Mouse (Mus musculus) retina, adult 2 months (tissue): Measurements from ENCODE around the gene Babam2.
A peak's percentile ranks its signal among the peaks of the same experiment; 100 is the strongest.

Experiments used
- DNase-seq: peaks from one replicate; pipeline ENCODE4 v3.0.0-alpha.2; 2012; ENCODE audit warnings: low read depth, low spot score

The Babam2 gene

DNA sequence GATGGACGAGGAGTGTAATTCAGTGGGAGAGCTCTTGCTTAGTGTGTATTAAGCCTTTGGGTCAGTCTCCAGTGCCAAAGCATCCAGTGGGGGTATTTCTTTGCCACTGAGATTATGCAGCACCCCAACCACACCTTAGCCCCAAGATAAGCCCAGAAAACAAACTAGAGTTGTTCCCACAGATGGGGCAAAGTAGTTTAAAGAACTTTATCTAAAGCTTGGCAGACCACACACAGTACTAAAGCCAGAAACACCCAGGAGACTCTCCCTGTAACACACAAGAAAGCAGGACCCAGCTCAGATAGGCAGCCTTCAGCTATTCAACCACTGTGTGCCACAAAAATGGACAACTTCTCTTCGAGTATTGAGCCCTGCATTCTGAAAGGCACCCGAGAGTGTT lies 376.6 kb downstream of the Babam2 start:
- no peak for DNase-seq

- DNase-seq = no peak
Observed at GRCm38 (mm10) chr5:32077139-32077538, 379.7 kb downstream of the Babam2 start.

DNA sequence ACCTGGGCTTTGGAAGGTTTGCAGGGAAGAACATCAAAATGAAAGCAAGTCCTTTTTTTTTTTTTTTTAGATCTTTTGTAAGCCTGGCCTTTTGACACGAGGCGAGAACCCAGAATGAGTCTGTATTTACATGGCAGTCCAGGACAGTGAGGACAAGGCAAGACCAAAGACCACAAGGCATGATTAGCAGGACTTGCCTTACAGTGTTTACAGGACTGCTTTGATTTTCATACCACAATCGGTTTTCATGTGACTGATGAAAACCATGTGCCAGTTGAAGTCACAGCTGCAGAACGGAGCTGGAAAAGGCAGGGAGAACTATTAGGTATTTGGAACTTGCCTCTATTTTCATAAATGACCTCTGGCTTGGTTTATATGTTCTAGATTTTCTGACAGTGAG lies 381.5 kb downstream of the Babam2 start:
- DNase-seq = no peak

GRCm38 (mm10) chr5:32080490-32081219 lies 383.2 kb downstream of the Babam2 start:
- no peak for DNase-seq

- no peak for DNase-seq
Observed at GRCm38 (mm10) chr5:32084401-32084804, 386.9 kb downstream of the Babam2 start.

- no peak for DNase-seq
Observed at GRCm38 (mm10) chr5:32085566-32085965, 388.1 kb downstream of the Babam2 start.

- DNase-seq = no peak
Observed at GRCm38 (mm10) chr5:32085971-32086370, 388.5 kb downstream of the Babam2 start.

DNA sequence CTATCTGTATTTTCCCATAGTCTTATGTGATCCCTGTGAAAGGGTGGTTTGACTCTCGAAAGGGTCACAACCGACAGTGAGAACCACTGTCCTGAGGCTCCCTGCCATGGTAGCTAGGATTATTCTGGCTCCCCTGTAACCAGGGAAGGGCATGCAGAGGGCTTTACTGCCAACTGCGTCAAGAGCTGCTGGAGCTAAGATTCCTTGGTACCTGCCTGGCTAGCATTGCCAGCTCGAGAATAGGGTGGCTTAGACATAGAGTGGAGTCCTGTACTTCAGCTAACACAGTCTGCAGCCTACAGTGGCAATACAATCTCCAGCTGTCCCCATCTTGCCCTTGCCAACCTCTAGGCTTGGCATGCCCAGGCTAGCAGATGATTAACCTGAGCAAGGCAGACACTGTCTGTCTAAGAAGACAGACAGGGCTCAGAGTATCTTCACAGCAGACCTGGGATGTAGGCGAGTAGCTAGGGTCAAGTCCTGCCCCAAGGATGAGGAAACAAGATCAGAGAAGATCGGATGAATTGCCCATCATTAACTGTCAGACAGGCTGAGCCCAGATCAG lies 389.1 kb downstream of the Babam2 start:
- DNase-seq = no peak

DNA sequence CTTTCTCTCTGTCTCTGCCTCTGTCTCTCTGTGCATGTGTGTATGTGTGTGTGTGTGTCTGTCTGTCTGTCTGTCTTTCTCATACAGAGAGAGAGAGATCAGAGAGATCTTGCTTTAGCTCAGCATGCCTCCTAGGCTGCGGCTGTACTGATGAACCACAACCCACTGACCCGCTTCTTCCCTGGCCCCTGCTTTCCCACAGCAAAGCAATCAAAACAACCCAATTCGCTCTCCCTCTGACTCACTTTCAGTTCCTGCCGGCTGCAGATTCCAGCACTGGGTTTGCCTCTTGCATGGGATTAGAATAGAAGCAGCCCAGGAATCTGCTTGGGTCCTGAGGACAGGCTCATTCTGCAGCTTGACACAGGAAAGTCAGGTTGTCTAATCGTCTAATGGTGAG lies 392.0 kb downstream of the Babam2 start:
- DNase-seq = no peak

DNA sequence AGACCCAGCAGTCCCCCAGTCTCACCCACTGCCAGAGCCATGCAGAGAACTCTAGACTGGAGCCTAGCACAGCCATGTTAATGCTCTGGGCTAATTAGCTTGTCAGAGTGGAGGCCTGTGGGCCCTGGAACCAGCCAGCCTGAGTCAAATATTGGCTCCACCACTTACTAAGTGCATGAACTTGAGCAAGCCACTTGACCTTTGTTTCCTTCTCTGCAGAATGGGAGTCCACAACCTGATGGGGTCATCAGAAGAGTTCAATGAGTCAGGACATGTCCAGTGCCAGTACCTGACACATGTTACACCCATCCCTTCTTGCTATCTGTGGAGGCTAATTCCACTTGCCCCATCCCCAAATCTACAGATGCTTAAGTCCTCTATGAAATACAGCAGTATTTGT lies 394.8 kb downstream of the Babam2 start:
- no peak for DNase-seq

- no peak for DNase-seq
Observed at GRCm38 (mm10) chr5:32098691-32099090, 401.2 kb downstream of the Babam2 start.

- peak; percentile 11 for DNase-seq
Observed at GRCm38 (mm10) chr5:32102484-32102883, 405.0 kb downstream of the Babam2 start.

GRCm38 (mm10) chr5:32102971-32103431 lies 405.5 kb downstream of the Babam2 start:
- DNase-seq = no peak

- no peak for DNase-seq
Observed at GRCm38 (mm10) chr5:32103545-32103944, 406.1 kb downstream of the Babam2 start.

GRCm38 (mm10) chr5:32104119-32104990 lies 406.9 kb downstream of the Babam2 start:
- no peak for DNase-seq

DNA sequence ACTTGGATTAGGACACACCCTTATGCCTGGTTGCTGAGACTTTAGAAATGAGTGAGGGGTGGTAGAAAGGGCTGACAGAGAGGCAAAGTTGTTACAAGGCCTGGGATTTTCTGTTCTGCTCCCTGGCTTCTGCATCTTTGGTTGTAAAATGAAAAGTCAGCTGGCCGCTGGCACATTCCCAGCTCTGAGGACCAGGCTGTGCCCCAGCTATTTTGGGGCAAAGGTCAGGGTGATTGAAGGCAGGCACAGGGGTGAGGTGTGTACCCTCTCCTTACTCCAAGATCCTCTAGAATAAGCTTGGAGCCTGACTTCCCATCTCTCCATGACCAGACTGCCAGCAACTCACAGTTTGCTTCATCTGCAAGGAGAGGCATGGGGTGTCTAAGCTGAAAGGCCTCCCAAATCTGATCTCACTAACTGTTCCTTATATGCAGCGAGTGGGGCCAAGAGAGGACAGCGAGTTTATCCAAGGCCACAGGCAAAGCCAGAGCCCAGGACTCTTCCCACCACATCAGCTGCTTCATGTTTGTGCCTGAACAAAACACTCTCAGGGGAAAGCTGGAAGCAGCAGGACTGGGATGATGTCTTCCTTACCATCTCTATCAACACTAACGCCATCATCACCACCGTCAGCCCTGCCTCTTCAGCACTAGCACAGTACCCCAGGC lies 409.1 kb downstream of the Babam2 start:
- DNase-seq = no peak

GRCm38 (mm10) chr5:32110651-32111050 lies 413.2 kb downstream of the Babam2 start:
- DNase-seq = no peak

DNA sequence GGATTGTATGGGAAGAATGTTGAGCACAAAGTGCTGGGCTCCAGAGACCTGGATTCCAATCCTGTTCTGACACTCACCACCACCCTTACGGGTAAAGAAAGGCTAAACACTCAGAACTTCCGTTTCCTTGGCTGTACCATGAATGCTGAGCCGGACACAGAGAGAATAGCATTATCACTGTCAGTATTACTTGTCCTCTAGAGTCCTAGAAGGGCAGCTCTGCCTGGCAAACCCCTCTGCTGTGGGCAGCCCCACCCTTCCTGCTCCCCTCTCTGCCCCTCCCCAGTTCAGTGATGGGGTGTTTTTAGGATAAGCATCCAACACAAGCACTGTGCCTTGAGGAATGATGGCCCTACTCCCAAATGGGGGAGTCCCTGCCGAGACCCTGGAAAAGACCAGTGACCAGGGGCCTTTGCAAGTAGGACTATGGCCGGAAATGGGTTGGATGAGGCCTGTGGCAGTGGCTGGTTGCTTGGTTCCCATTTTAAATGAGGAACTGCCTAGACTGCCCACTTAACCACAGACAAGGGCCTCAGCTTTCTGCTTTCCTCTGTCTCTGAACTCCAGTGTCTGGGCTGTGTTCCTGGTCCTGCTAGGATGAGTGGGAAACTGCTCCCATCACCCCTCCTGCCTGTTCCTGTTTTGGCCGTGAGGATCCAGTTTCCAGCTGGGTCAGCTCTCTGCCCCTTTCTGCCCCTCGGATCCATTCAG lies 414.9 kb downstream of the Babam2 start:
- DNase-seq = no peak

DNA sequence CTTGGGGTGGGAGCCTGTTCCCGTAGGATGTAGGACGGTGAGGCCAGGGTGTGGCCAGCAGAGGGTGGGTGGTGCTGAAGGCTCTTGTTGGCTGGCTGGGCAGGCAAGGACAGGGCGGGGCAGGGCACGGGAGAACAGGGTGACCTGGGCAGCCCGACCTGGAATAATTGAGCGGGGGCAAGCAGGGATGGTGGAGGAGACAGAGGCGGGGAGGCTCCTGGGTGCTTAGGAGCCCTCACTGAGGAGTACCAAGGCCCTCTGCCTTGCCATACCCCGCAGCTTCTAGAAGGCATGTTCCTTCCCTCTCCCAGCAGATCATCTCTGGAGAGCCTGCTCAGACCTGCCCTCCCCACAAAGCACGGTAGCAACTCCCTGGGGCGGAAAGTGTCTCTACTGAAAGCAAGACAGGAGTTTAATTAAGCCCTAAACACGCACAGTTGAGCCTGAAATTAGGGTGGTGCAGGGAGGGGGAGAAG lies 423.5 kb downstream of the Babam2 start:
- DNase-seq = no peak

GRCm38 (mm10) chr5:32121936-32122335 lies 424.5 kb downstream of the Babam2 start:
- no peak for DNase-seq

DNA sequence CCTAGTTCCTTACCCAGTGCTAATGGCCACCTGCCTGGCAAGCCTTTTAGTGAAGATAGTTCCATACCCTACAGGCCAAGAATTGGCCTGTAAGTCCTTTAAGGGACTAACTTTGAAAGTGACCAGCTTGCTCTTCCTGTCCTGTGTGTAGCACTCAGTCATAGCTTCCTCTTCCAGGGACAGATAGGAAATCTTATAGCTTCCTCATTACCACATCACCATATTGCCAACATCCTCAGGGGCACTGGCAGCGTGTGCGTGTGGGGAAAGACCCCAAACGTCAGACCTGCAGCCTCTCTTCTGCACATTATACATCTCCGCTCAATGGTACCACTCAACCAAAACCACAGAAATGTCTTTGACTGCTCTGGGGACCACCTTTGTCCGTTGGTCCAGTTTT lies 424.9 kb downstream of the Babam2 start:
- no peak for DNase-seq
